Mouse (Mus musculus) limb, embryonic 13.5 days (tissue): ENCODE data around the gene Gm4567. TPM values are rescaled to one million over a fixed set of nuclear protein-coding genes. Genes with fewer than 3 reads are reported as not detected.
"Not testable (repeated sequence)": the region's sequence is repeated elsewhere in the genome, so short reads cannot be mapped to it uniquely, and the experiment has no call there.

Source experiments
- ATAC-seq: fragments of 200-750 bp; cut with Nextera tagmentation; 2 replicates; pipeline ENCODE4 v1.8.0; 2017; ENCODE audit warnings: low read depth, moderate number of reproducible peaks, moderate TSS enrichment; ENCODE audit not compliant: low FRiP score
- H3K27ac ChIP-seq: fragments of 300-500 bp; sonication (generic); 2 replicates; pipeline ENCODE4 v1.5.1; 2015; ENCODE audit warnings: inconsistent platforms, mild to moderate bottlenecking, moderate library complexity
- H3K27me3 ChIP-seq: fragments of 300-500 bp; sonication (generic); 2 replicates; pipeline ENCODE4 v1.6.1; 2015; ENCODE audit warnings: mild to moderate bottlenecking, inconsistent platforms
- H3K36me3 ChIP-seq: fragments of 300-500 bp; sonication (generic); 2 replicates; pipeline ENCODE4 v1.6.1; 2015; ENCODE audit warnings: inconsistent platforms, mild to moderate bottlenecking, moderate library complexity
- H3K4me1 ChIP-seq: fragments of 300-500 bp; sonication (generic); 2 replicates; pipeline ENCODE4 v1.6.1; 2015; ENCODE audit warnings: inconsistent platforms
- H3K4me2 ChIP-seq: fragments of 300-500 bp; sonication (generic); replicated peaks from 2 replicates; pipeline ENCODE4 v1.6.1; 2015; ENCODE audit warnings: inconsistent platforms, mild to moderate bottlenecking, moderate library complexity
- H3K4me3 ChIP-seq: fragments of 300-500 bp; sonication (generic); 2 replicates; pipeline ENCODE4 v1.5.1; 2015; ENCODE audit warnings: moderate library complexity, mild to moderate bottlenecking, inconsistent platforms
- H3K9ac ChIP-seq: fragments of 300-500 bp; sonication (generic); 2 replicates; pipeline ENCODE4 v1.6.1; 2015; ENCODE audit warnings: mild to moderate bottlenecking, inconsistent platforms
- H3K9me3 ChIP-seq: fragments of 300-500 bp; sonication (generic); 2 replicates; pipeline ENCODE4 v1.6.1; 2016; ENCODE audit warnings: inconsistent platforms
- WGBS: fragments of 180-500 bp; shearing (Covaris S2); methylation state at CpG from one replicate; pipeline ENCODE4 v1.1.7; 2015; 5-methylcytosine and 5-hydroxymethylcytosine counted together
- polyA plus RNA-seq: library from polyadenylated mRNA; unstranded; fragments of >200 nt; fragmentation: Nextera tagmentation; extraction: Ambion mirVana; gene quantifications from 2 replicates; pipeline ENCODE4 v1.2.1, GENCODE M21; 2015

The Gm4567 gene
- polyA plus RNA-seq = not detected in 2 replicates

- H3K27me3 ChIP-seq, H3K9ac ChIP-seq, H3K4me2 ChIP-seq, H3K36me3 ChIP-seq, ATAC-seq, H3K9me3 ChIP-seq, H3K4me3 ChIP-seq, H3K27ac ChIP-seq, H3K4me1 ChIP-seq: not testable (repeated sequence)
- WGBS = no CpG with 5 or more reads among the region's 1 CpGs
Observed at GRCm38 (mm10) chr7:22719610-22720009, at the start of gene Gm4567. Gene Gm4567 (minus strand): TSS chr7:22719710.

DNA sequence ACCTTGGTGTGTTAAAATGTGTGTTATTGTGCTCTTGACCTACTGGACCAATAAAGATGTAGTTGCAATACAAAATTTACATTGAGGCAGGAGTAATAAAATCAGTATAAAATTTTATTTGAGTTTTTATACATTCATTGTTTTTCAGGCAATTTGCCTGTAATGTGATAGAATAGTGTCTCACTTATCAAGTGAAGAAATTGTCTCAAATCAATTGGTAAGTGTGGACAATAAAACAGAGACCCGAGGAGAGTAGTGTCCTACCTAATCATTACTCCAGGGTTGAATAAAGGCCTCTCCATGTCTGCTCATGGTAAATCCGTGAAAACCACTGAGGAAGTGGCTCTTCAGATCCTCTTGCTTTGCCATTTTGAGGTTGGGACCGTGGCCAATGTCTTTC lies 41.9 kb upstream of the Gm4567 start, which contains the start of gene Vmn1r157:
Gene Vmn1r157, plus strand, starts transcription at position 301 of the 400 bp plus-strand sequence.
- not testable (repeated sequence) for H3K9me3 ChIP-seq, H3K27ac ChIP-seq, H3K4me2 ChIP-seq, H3K27me3 ChIP-seq, H3K9ac ChIP-seq, H3K36me3 ChIP-seq, H3K4me3 ChIP-seq, ATAC-seq, H3K4me1 ChIP-seq
- WGBS = 25% methylated on average over 2 of the region's 3 CpGs

DNA sequence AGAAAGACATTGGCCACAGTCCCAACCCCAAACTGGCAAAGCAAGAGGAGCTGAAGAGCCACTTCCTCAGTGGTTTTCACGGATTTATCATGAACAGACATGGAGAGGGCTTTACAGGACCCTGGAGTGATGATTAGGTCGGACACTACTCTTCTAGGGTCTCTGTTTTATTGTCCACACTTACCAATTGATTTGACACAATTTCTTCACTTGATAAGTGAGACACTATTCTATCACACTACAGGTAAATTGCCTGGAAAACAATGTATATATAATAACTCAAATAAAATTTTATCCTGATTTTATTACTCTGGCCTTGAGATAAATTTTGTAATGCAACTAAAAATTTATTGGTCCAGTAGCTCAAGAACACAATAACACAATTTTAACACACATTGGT lies 27.3 kb downstream of the Gm4567 start, which contains the start of gene Gm8693:
Gene Gm8693, minus strand, starts transcription at position 101 of the 400 bp plus-strand sequence.
- not testable (repeated sequence) for H3K9me3 ChIP-seq, H3K4me1 ChIP-seq, H3K27ac ChIP-seq, H3K4me2 ChIP-seq, H3K4me3 ChIP-seq, H3K27me3 ChIP-seq, H3K9ac ChIP-seq, ATAC-seq, H3K36me3 ChIP-seq
- WGBS = no CpG with 5 or more reads among the region's 2 CpGs

Other genes starting within 250 kb of the Gm4567 start
- not detected in 2 replicates for gene Vmn1r151, start 220.0 kb downstream of the Gm4567 start, polyA plus RNA-seq
- not detected in 2 replicates for gene Vmn1r152, start 196.7 kb downstream of the Gm4567 start, polyA plus RNA-seq
- gene Gm8677, start 184.8 kb downstream of the Gm4567 start, polyA plus RNA-seq = not detected in 2 replicates
- not detected in 2 replicates for gene Gm4201, start 154.4 kb downstream of the Gm4567 start, polyA plus RNA-seq
- gene Gm4565, start 131.6 kb downstream of the Gm4567 start, polyA plus RNA-seq = not detected in 2 replicates
- not detected in 2 replicates for gene Vmn1r155, start 61.7 kb downstream of the Gm4567 start, polyA plus RNA-seq
- gene Gm8693, start 27.4 kb downstream of the Gm4567 start, polyA plus RNA-seq = not detected in 2 replicates
- gene Vmn1r157, start 42.0 kb upstream of the Gm4567 start, polyA plus RNA-seq = not detected in 2 replicates
- not detected in 2 replicates for gene Vmn1r158, start 71.1 kb upstream of the Gm4567 start, polyA plus RNA-seq
- not detected in 2 replicates for gene Vmn1r159, start 123.9 kb upstream of the Gm4567 start, polyA plus RNA-seq
- gene Vmn1r160, start 151.5 kb upstream of the Gm4567 start, polyA plus RNA-seq = not detected in 2 replicates